Mouse (Mus musculus): ENCODE results near the gene Gdf15.

GRCm38 (mm10) chr8:70614469-70614868 is 17.8 kb downstream of the Gdf15 start:
- TF ChIP-seq CTCF (IDR thresholded peaks at IDR 0.05) (no peak), EP300 (IDR thresholded peaks at IDR 0.05) (no peak)

Data from lung, postnatal 0 days (tissue).